Mouse (Mus musculus) liver, postnatal 0 days (tissue): Measurements from ENCODE around the gene Ppm1a.

Experiments used
- CTCF ChIP-seq: sonication (generic); IDR thresholded peaks from 2 replicates; pipeline ENCODE4 v1.5.1; 2016; ENCODE audit warnings: antibody characterized with exemption, low read depth
- EP300 ChIP-seq: IDR thresholded peaks from 2 replicates; pipeline ENCODE4 v1.6.1; 2016; ENCODE audit warnings: antibody characterized with exemption, low read depth, mild to moderate bottlenecking

- TF ChIP-seq CTCF, result no peak
- TF ChIP-seq EP300, result no peak
Measured at GRCm38 (mm10) chr12:72741176-72741575, 16.1 kb upstream of the Ppm1a start.
